Mouse (Mus musculus) frontal cortex, adult 2 months (tissue): ENCODE data around the gene Fam174b. TPM values are rescaled to one million over a fixed set of nuclear protein-coding genes. Genes with fewer than 3 reads are reported as not detected.

Experiments used
- DNase-seq, 2 experiments: peaks; one replicate each; pipeline ENCODE4 v3.0.0; 2022; ENCODE audit warnings: low spot score in 1 of 2; ENCODE audit errors: extremely low spot score in 1 of 2
- polyA plus RNA-seq: library from polyadenylated mRNA; depleted of rRNA; stranded (reverse); fragments of >200 nt; gene quantifications from 2 replicates; pipeline ENCODE4 v1.2.3, GENCODE M21; 2012

Gene Fam174b
- polyA plus RNA-seq, 1 experiment, result 26.4 TPM

- DNase-seq, result no peak
Observed at GRCm38 (mm10) chr7:73748437-73749108, 8.5 kb downstream of the Fam174b start.

- DNase-seq, result no peak
Observed at GRCm38 (mm10) chr7:73749339-73749738, 9.2 kb downstream of the Fam174b start.

GRCm38 (mm10) chr7:73749983-73750382 lies 9.9 kb downstream of the Fam174b start:
- no peak for DNase-seq

- DNase-seq, result no peak
Observed at GRCm38 (mm10) chr7:73753598-73753997, 13.5 kb downstream of the Fam174b start.

GRCm38 (mm10) chr7:73755377-73756110 lies 15.4 kb downstream of the Fam174b start:
- DNase-seq, result no peak

- no peak for DNase-seq
Observed at GRCm38 (mm10) chr7:73761691-73762189, 21.6 kb downstream of the Fam174b start.

- no peak for DNase-seq
Observed at GRCm38 (mm10) chr7:73764679-73765078, 24.6 kb downstream of the Fam174b start.

GRCm38 (mm10) chr7:73765186-73765903 lies 25.2 kb downstream of the Fam174b start:
- no peak for DNase-seq

- no peak for DNase-seq
Observed at GRCm38 (mm10) chr7:73769224-73769623, 29.1 kb downstream of the Fam174b start.

- DNase-seq, result no peak
Observed at GRCm38 (mm10) chr7:73771384-73772274, 31.5 kb downstream of the Fam174b start.

GRCm38 (mm10) chr7:73772275-73772765 lies 32.2 kb downstream of the Fam174b start:
- DNase-seq, result no peak

- DNase-seq, result no peak
Observed at GRCm38 (mm10) chr7:73774781-73775180, 34.7 kb downstream of the Fam174b start.

GRCm38 (mm10) chr7:73777777-73778176 lies 37.7 kb downstream of the Fam174b start:
- DNase-seq, result no peak

GRCm38 (mm10) chr7:73784736-73785428 lies 44.8 kb downstream of the Fam174b start:
- no peak for DNase-seq

- no peak for DNase-seq
Observed at GRCm38 (mm10) chr7:73785815-73786214, 45.7 kb downstream of the Fam174b start.

GRCm38 (mm10) chr7:73787513-73787912 lies 47.4 kb downstream of the Fam174b start:
- no peak for DNase-seq

- no peak for DNase-seq
Observed at GRCm38 (mm10) chr7:73791096-73791495, 51.0 kb downstream of the Fam174b start.

- no peak for DNase-seq
Observed at GRCm38 (mm10) chr7:73792155-73792554, 52.1 kb downstream of the Fam174b start.

- no peak for DNase-seq
Observed at GRCm38 (mm10) chr7:73792641-73793040, 52.5 kb downstream of the Fam174b start.
